Mouse (Mus musculus) spleen, postnatal 4 days (tissue): ENCODE data around the gene Nnat.

Source experiments
- DNase-seq, 2 experiments: peaks; one replicate each; pipeline ENCODE4 v3.0.0; 2022; ENCODE audit warnings: low spot score in 2 of 2

The Nnat gene

DNA sequence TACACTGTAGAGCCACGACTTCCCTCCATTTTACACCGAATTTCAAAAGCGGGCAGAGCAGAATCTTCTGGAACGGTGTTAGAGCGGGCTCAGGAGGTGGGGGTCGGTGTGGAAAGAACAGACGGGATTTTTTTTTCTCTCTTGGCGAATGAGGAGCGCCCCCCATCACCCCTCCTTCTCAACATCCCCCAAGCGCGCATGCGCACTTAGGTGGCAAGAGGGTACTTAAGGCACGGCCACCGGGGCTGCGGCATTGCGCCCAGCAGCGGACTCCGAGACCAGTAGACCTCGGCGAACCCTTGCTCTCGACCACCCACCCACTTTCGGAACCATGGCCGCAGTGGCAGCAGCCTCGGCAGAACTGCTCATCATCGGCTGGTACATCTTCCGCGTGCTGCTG, at the start of gene Nnat:
Gene Nnat, plus strand, starts transcription at position 221 of the 400 bp plus-strand sequence.
- no peak for DNase-seq

GRCm38 (mm10) chr2:157512859-157513258, 47.0 kb upstream of the Nnat start:
- DNase-seq = no peak

DNA sequence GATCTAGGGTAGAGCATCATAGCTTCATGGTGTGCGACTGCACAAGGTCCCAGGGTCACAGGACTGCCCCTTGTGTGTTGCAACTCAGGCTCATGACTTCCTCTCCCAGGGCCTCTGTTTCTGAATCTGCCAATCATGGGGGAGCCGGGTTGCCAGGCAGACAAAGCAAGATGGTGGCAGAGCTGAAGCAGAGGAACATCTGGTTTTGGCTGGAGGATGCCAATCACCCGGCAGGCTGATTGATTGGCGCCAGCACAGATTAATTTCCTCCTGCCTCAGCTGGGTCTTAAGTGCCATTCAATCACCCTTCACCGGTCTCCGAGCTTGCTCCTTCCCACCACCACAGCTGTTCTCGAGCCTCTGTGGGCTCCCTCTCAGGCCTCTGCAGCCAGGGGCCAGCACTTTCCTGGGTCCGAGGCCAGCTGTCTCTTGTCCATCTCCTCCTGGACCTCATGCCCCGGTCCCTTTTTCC, 46.1 kb upstream of the Nnat start:
- DNase-seq = no peak

DNA sequence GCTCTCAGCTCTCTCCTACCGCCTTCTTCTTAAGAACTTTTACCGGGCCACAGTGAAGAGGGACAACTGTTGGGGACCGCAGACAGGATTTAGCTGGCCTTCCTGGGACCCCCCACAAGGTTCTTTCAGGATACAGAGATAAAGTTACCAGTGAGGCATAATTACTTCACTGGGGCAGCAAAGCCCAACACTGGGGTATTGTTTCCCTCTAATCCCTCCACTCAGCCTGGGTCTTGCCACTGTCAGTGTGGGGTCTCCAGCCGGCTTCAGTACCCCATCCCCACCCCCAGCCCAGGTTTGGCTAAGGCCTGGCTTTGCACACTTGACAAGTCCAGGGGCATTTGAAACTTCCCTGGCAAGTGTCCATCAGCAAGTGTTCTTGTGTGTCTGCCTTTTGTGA, 45.5 kb upstream of the Nnat start:
- no peak for DNase-seq

- DNase-seq = no peak
These were observed 42.4 kb upstream of the Nnat start for GRCm38 (mm10) chr2:157517526-157517925.

DNA sequence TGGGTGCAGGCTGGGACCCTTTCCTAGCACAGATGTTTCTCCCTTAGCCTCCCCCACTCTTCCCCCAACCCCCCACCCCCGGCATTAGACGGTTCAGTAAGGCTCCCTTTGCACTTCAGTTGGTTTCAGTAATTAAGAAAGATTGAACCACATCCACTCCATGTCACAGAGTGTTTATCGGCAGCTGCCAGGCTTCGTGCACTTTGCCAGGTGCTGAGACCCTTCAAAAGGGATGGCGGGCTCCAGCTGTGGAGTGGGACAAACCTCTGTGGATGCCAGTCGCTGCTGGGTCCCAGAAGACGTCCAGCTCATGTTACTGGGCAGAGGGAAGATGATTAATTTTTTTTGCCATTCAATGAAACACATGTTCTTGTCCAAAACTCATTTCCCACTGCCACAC, 41.4 kb upstream of the Nnat start:
- no peak for DNase-seq

GRCm38 (mm10) chr2:157519452-157519851, 40.4 kb upstream of the Nnat start:
- DNase-seq = no peak

- no peak for DNase-seq
These were observed 39.4 kb upstream of the Nnat start for GRCm38 (mm10) chr2:157520496-157520895.

DNA sequence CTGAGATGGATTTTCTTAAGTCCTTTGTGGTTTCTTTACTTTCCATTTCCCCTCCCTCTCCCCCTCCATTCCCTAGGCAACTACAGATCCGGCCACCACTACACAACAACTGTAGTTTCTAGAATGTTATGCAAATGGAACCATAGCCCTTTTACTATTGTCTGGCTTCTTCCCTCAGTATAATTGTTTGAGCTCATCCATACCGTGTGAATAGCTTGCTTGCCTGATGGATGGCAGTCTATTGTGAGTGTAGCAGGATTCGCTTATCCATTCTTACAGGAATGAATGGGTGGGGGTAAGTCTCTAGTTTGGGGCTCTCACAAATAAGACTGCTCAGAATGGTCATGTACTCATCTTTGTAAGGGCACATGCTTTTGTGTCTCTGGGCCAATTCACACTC, 37.3 kb upstream of the Nnat start:
- no peak for DNase-seq

- no peak for DNase-seq
These were observed 29.6 kb upstream of the Nnat start for GRCm38 (mm10) chr2:157530056-157530955.

DNA sequence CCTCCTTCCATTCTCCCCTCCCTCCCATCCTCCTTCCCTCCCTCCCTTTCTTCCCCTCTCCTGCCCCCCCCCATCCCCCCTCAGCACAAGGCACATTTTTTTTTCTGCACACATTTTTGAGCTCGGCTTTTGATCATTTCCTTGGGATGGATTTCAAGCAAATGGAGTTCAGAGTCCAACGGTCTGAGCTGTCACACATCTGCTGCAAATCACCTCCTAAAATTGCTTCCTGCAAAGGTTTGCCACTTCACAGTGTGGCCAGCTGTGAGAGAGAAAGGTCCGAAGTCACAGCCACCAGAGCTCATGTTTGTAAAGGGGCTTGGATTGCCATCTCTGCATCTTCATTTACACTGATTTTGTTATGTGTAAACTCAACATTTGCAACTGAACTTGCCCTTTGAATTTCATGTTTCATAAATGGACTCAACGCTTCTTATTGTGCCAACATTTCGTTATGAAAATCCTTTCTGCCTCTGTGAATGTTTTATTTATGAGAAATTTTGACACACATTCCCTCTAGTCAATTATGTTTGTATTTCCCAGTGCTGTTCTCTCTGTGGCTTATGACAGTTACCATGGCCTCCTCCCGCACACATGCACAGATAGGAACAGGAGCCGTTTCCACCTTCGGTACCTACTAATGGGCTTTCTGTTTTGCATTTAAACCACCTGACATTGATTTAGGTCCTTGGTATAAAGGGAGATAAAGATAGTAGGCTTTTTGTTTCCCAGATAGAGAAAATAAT, 28.0 kb upstream of the Nnat start:
- DNase-seq = no peak

DNA sequence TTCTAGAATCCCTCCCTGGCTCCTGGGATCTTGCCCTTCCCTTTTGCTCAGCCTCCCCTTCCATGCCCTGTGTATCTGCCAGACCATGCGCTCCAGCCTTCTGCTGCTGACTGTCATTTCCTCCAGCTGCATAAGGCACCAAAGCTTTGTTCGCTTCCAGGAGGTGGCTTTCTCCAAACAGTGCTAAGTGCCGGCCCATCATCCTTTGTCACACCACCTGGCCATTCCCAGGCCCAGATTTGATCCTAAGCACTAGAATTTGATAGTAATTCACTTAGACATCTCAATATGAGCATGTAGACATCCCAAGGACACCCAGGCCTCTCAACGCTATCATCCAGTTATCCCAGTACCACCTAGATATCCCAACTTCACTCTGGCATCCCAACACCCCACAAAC, 25.7 kb upstream of the Nnat start:
- DNase-seq = no peak

DNA sequence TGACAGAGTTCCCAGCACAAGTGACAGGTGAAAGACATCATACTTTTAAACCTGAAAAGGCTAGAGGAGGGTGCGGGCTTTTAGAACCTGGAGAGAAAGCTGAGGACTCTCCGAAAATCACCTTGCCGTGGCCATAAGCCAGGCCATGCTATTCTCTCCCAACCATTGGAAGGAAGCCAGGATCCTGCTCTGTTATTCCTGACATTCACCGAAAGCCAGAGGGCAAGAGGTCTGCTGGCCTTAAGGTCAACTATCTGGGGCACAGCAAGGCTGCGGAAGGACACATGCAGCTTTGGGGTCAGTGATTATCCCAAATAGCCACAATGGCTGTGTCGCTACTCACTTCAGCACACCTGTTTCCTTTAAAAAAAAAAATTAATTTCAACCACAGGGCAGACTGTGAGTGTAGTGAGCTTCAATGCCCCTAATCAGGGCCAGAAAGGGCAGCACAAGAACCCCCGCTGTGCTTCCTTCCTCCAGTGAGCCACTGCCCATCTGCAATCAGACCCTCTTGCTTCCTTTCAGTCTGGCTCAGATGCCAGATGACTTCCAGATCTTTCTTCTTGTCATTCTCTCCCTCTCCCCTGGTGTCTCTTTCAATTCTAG, 23.3 kb upstream of the Nnat start:
- no peak for DNase-seq

DNA sequence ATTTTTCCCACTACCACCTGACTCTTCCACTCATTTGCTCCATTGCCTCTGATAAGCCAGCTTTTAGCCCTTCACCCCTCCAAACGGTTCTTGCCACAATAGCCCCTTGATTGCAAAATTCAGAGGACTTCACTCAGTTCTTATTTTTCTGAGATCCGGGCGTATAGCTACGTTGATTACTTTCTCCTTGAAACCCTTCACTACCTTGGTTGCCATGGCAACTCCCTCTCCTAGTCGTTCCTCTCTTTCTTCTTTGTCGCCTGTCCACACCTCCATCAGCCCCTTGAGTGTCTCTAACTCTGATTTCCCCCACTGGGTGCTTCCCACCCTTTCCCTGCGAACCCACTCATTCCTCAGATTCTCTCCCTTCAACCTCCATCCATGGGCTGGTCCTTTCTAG, 22.8 kb upstream of the Nnat start:
- DNase-seq = no peak

DNA sequence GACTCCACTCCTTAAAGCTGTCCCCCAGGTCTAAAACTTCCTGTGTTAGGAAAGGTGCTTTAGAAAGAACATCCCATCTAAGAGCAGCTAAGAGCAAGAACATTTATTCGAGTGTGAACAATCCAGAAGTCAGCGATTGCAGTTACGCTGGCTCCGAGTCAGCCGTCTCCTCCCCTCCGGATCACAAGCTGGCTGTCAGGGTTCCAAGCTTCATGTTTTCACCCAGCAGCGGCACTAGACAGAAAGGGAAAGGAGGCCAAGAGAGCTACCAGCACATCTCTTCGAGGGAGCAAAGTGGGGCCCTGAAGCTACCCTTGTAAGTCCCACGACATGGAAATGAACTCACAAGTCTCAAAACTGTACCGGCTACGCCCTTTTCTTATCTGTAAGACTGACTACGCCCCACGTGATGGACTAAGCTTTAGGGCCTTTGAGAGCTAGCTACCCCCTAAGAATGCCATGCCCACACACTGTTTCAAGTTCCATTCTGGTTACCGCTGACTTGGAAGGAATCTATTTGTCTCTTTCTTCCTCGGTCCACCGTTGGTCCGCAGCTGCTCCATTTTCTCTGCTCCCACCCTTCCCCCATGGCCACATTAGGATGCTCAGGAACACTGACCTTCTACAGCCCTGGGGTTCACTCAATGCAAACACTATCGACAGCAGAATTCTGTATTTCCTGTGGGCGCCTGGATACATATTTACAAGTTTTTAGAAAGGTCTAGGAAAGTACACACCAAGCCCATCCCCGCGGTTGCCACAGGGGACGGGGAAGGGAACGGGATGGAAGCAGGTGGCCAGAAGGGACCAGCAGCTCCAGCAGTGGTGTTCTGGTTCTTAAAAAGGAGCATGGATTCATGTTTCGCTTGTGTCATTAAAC, 19.6 kb upstream of the Nnat start:
- no peak for DNase-seq

- no peak for DNase-seq
These were observed 18.8 kb upstream of the Nnat start for GRCm38 (mm10) chr2:157540953-157541569.

DNA sequence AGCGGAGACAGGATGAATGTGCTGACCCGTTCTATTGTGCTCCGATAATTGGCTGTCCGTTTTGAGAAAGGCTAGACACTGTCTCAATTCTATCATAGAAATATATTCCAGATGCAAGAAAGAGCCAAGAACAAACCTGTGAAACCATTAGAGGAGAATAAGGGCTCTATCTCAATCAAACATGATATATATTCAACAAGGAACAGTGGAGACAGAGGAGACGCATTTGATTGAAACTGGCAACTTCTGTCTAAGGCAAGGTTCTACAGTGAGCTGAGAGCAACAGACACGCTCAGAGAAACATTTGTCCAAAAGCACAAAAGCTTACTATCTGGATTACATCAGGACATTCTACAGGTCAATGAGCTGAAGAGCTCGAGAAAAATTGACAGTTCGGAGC, 18.2 kb upstream of the Nnat start:
- DNase-seq = no peak

DNA sequence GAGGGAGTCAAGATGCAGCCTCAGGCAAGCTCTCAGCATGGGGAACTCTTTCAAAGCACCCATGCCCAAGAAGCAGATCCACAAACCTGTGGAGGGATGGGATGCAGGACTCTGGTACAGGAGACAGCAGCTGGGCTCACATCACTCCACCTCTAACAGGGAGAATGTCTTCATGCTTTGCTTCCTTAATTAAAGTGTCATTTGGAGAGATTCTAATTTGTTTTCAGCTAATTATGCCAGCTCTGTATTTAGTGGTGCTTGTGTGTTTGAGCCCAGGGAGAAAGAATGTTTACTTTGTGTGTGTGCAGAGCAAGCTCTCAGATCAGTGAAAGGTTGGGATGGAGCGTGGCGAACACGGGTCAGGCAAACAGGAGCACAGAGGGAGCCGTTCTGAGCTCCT, 17.5 kb upstream of the Nnat start:
- no peak for DNase-seq

DNA sequence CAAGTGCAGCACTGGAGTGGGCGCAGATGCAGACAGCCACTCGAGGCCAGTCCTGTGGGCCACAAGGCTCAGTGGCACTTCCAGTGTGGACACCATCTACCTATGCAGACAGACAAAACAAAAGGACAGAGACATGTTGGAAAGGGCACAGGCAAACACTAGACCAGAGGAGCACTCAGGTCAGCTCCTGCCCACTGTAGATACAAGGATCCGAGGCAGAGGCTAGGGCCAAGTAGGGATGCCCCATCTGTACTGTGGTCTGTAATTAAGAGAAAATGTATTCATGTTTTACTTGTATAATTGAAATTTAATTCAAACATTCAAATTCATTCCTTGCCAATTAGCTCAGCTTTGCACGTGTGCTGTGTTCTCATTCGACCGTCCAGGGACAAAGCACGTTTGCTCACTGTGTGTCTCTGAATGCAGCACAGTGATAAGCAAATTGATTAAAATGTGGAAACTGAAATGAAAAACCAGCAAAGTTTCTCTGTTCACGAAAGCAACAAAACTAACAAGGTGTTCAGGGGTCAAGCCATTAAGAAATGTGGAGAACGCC, 15.5 kb upstream of the Nnat start:
- DNase-seq = no peak

DNA sequence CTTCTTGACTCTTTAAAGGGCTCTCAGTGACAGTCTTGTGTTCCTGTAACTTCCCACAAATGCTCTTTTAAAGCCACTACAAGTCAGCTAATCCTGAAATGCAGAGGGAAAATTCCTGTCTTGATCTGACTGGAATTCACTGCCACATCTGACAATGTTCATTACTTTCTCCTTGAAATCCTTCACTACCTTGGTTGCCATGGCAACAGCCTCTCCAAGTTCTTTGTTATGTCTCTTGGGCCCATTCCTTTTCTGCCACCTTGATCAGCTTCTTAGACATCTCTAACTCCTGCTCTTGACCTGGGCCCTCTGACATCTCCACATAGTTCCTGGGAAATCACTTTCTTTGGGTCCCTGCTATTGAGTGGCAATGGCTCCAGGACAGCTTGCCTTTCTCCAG, 13.2 kb upstream of the Nnat start:
- no peak for DNase-seq

GRCm38 (mm10) chr2:157550292-157550691, 9.6 kb upstream of the Nnat start:
- no peak for DNase-seq
